In the genomic region with DNA sequence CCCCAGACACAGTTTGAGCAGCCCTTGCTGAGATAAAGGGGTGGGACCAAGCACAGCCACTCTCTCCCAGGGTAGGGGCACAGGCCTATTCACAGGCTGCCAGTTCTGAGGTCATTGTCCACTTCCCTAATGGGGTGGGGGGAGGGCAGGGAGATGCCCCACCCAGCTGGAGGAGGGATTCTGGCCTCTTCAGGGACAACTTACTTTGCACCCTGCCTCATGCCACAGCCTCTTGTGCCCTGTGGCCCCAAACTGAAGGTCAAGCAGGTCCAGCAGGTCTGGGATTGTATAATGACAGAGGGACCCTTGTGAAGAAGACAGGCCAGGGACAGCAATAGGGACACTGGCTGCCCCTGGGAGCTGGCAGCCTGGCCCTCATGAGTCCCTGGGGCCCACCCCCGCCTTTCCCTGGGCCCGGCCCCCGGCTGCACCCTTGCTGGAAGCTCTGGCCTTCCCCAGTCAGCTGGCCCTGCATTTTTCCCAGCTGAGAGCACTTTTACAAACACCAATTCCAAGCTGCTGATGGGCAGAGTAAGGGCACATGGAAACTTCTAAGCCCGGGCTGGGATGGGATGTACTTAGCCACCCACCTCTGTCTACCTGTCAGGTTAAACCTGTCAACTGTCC, we compare ENCODE assay signal across 11 mouse cellular contexts. TPM values are rescaled to one million over a fixed set of nuclear protein-coding genes. Genes with fewer than 3 reads are reported as not detected.
DNase-seq lines count a peak whose midpoint lies in the region; ATAC-seq and TF ChIP-seq lines count a peak whose summit lies in the region.
"Had no signal": no experiment of that assay in that cellular context is flagged by ENCODE, and none has a peak within 500 bp of the region (broad histone marks: within the 10 kb centered on the region; RNA-seq: fewer than 3 reads in every experiment).

No protein-coding gene starts in this region.

- no peaks in the 10 kb centered on the region for H3K27me3 ChIP-seq in forebrain, embryonic 11.5 days (ENCODE audit: control insufficient read depth, insufficient read depth, low read length)
- H3K27me3 ChIP-seq: neural tube, embryonic 12.5 days had no signal

- ATAC-seq in forebrain, embryonic 11.5 days (replicated peaks; ENCODE audit: low FRiP score), result no peak
- ATAC-seq: liver, postnatal 0 days had no signal

- H3K36me3 ChIP-seq in forebrain, embryonic 11.5 days (ENCODE audit: control insufficient read depth, insufficient read depth, low read length), result no peaks in the 10 kb centered on the region
- H3K36me3 ChIP-seq: neural tube, embryonic 12.5 days had no signal

- WGBS in olfactory bulb, adult 2 months, result 22% methylated on average over 4 of the region's 4 CpGs
- 90% methylated on average over 4 of the region's 4 CpGs for WGBS in forebrain, embryonic 11.5 days

- H3K4me2 ChIP-seq in forebrain, embryonic 11.5 days (ENCODE audit: low read depth, low read length, severe bottlenecking), result no peak overlapping the region
- H3K4me2 ChIP-seq: neural tube, embryonic 12.5 days had no signal

- TF ChIP-seq CTCF in layer of hippocampus, adult 2 months (conservative IDR thresholded peaks at IDR 0.05), result no peak
- no peak for TF ChIP-seq CTCF in olfactory bulb, adult 2 months (IDR thresholded peaks at IDR 0.05; ENCODE audit: insufficient read depth, low read depth, low read length)

- peak overlapping the region; percentile 77 for H3K27ac ChIP-seq in layer of hippocampus, adult 2 months
- H3K27ac ChIP-seq in brown adipose tissue, adult 24 weeks (replicated peaks; ENCODE audit: low read depth, low read length), result peak overlapping the region; percentile 56
- H3K27ac ChIP-seq in olfactory bulb, adult 2 months (ENCODE audit: insufficient read depth, low read depth, low read length), result peak overlapping the region; percentile 78
- no peak overlapping the region for H3K27ac ChIP-seq in forebrain, embryonic 11.5 days (ENCODE audit: low read depth, low read length)
- H3K27ac ChIP-seq: neural tube, embryonic 12.5 days had no signal

- no peak overlapping the region; the same call in 1 of the 2 replicates for H3K9ac ChIP-seq in forebrain, embryonic 11.5 days (ENCODE audit: low read length)
- H3K9ac ChIP-seq: liver, postnatal 0 days; neural tube, embryonic 12.5 days had no signal

- peaks cover 46% of the 10 kb centered on the region for H3K4me1 ChIP-seq in brown adipose tissue, adult 24 weeks (ENCODE audit: control insufficient read depth, insufficient read depth, insufficient read length, low read length)
- peaks cover 46% of the 10 kb centered on the region for H3K4me1 ChIP-seq in olfactory bulb, adult 2 months (ENCODE audit: control insufficient read depth, insufficient read depth, low read length)
- peaks cover 5% of the 10 kb centered on the region; the same call in 1 of the 2 replicates for H3K4me1 ChIP-seq in forebrain, embryonic 11.5 days (replicated peaks; ENCODE audit: control insufficient read depth, insufficient read depth, low read length)
- H3K4me1 ChIP-seq: neural tube, embryonic 12.5 days had no signal

- TF ChIP-seq POLR2A in olfactory bulb, adult 2 months (IDR thresholded peaks at IDR 0.05; ENCODE audit: insufficient read depth, low read depth, low read length), result no peak

- no peaks in the 10 kb centered on the region for H3K9me3 ChIP-seq in forebrain, embryonic 11.5 days (ENCODE audit: control insufficient read depth, low read length)
- H3K9me3 ChIP-seq: neural tube, embryonic 12.5 days had no signal

- DNase-seq in layer of hippocampus, adult 2 months (ENCODE audit: low spot score in 2 of 2), result no peak
- no peak for DNase-seq in layer of hippocampus, adult 9-11 months
- peak; percentile 72 to 76 for DNase-seq in kidney, adult 8-10 months
- no peak for DNase-seq in cerebellum, postnatal 25 days
- DNase-seq in right cerebral cortex, postnatal 14 days, result no peak
- no peak for DNase-seq in forebrain, embryonic 11.5 days (ENCODE audit: low spot score)
- DNase-seq: cerebellum, adult 11-12 months; liver, postnatal 0 days had no signal

- no peak overlapping the region for H3K4me3 ChIP-seq in layer of hippocampus, adult 2 months
- H3K4me3 ChIP-seq in brown adipose tissue, adult 24 weeks (ENCODE audit: insufficient read depth, low read depth, low read length), result no peak overlapping the region
- no peak overlapping the region for H3K4me3 ChIP-seq in olfactory bulb, adult 2 months (ENCODE audit: insufficient read depth, low read depth, low read length)
- no peak overlapping the region for H3K4me3 ChIP-seq in forebrain, embryonic 11.5 days (ENCODE audit: low read depth, low read length)
- H3K4me3 ChIP-seq: neural tube, embryonic 12.5 days had no signal

RNA-seq across cellular contexts. Expression of a gene that starts 11.2 kb away (rescaled TPM):
- total RNA-seq in layer of hippocampus, adult 2 months (2021), result 1 to 10 TPM; 6.9 to 8.9 TPM
- polyA plus RNA-seq in brown adipose tissue, adult 24 weeks (2012; ENCODE audit: insufficient read depth, insufficient read length, missing spikeins), result 3.2 and 7.3 TPM in 2 replicates
- polyA plus RNA-seq in olfactory bulb, adult 2 months (2012; ENCODE audit: insufficient read depth, insufficient read length, low replicate concordance, missing spikeins), result not detected in 2 replicates
- polyA plus RNA-seq in forebrain, embryonic 11.5 days (2014; fragmentation: Nextera tagmentation; extraction: Ambion mirVana), result 5.9 and 7.8 TPM in 2 replicates

RNA-seq across cellular contexts. Expression of a gene that starts 42.7 kb away (rescaled TPM):
- 100 to 1,000 TPM; 713 to 738 TPM for total RNA-seq in layer of hippocampus, adult 2 months (2021)
- 875 and 1,284 TPM in 2 replicates for polyA plus RNA-seq in brown adipose tissue, adult 24 weeks (2012; ENCODE audit: insufficient read depth, insufficient read length, missing spikeins)
- polyA plus RNA-seq in olfactory bulb, adult 2 months (2012; ENCODE audit: insufficient read depth, insufficient read length, low replicate concordance, missing spikeins), result 1,119 TPM in 1 of 2 replicates, not detected in the other
- 423 and 468 TPM in 2 replicates for polyA plus RNA-seq in forebrain, embryonic 11.5 days (2014; fragmentation: Nextera tagmentation; extraction: Ambion mirVana)

RNA-seq across cellular contexts. Expression of a gene that starts 43.2 kb away (rescaled TPM):
- total RNA-seq in layer of hippocampus, adult 2 months (2021), result 100 to 1,000 TPM; 105 to 108 TPM
- 65.9 and 105 TPM in 2 replicates for polyA plus RNA-seq in brown adipose tissue, adult 24 weeks (2012; ENCODE audit: insufficient read depth, insufficient read length, missing spikeins)
- polyA plus RNA-seq in olfactory bulb, adult 2 months (2012; ENCODE audit: insufficient read depth, insufficient read length, low replicate concordance, missing spikeins), result not detected in 2 replicates
- polyA plus RNA-seq in forebrain, embryonic 11.5 days (2014; fragmentation: Nextera tagmentation; extraction: Ambion mirVana), result 200 and 207 TPM in 2 replicates

RNA-seq across cellular contexts. Expression of a gene that starts 58.8 kb away (rescaled TPM):
- 10 to 100 TPM; 31.6 to 37.5 TPM for total RNA-seq in layer of hippocampus, adult 2 months (2021)
- polyA plus RNA-seq in brown adipose tissue, adult 24 weeks (2012; ENCODE audit: insufficient read depth, insufficient read length, missing spikeins), result 4.6 and 5.1 TPM in 2 replicates
- polyA plus RNA-seq in olfactory bulb, adult 2 months (2012; ENCODE audit: insufficient read depth, insufficient read length, low replicate concordance, missing spikeins), result not detected in 2 replicates
- polyA plus RNA-seq in forebrain, embryonic 11.5 days (2014; fragmentation: Nextera tagmentation; extraction: Ambion mirVana), result 16.8 and 18.7 TPM in 2 replicates

Comparison
In these comparisons a context has a peak if more than half of its experiments do, and no peak if none do; other contexts are left out.
1. DNase-seq: peak in kidney, adult 8-10 months (2 of 2); none in layer of hippocampus, adult 2 months (0 of 2), layer of hippocampus, adult 9-11 months (single experiment), cerebellum, postnatal 25 days (0 of 2), right cerebral cortex, postnatal 14 days (single experiment) and forebrain, embryonic 11.5 days (single experiment).